Mouse (Mus musculus) testis, postnatal 14 days (tissue): Measurements from ENCODE around the gene Gm19668.
"Not testable (repeated sequence)": the region's sequence is repeated elsewhere in the genome, so short reads cannot be mapped to it uniquely, and the experiment has no call there.

ENCODE experiments used
- DNase-seq: peaks from one replicate; pipeline ENCODE4 v3.0.0; 2021; ENCODE audit warnings: low spot score

The Gm19668 gene

GRCm38 (mm10) chr10:77798921-77799508, at the start of gene Gm19668:
Gene Gm19668 (minus strand): TSS chr10:77799133.
- DNase-seq, result no peak

- no peak for DNase-seq
Measured at GRCm38 (mm10) chr10:77847538-77847937, 48.6 kb upstream of the Gm19668 start.

DNA sequence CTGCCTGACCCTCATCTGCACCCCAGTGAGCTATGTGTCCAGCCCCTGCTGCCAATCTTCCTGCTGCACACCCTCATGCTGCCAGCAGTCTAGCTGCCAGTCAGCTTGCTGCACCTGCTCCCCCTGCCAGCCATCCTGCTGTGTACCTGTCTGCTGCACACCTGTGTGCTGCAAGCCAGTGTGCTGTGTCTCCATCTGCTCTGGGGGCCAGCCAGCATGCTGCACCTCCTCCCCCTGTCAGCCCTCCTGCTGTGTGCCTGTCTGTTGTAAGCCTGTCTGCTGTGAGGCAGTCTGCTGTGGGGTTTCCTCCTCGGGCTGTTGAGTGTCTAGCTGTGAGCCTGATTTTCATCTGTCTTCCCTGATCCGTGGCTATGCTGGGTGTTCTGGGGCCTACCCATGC, 48.0 kb upstream of the Gm19668 start:
- DNase-seq, result no peak

DNA sequence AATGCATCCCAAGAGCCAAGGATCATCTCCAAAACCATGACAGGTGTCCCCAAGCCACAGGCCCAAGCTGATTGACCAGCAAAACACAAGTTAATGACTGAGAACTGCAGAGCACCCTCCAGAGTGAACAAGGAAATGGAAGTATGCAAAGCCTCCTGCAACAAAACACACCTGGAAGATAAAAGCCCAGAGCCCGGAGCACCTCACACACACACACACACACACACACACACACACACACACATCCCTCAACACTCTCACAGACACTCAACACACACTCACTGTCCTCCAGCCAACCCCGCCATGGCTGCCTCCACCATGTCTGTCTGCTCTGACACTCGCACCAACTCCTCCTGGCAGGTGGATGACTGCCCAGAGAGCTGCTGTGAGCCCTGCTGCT, 47.6 kb upstream of the Gm19668 start, which contains the start of gene Gm36176:
Gene Gm36176 (plus strand): TSS at position 301 of the 400 bp plus-strand sequence.
- no peak for DNase-seq

DNA sequence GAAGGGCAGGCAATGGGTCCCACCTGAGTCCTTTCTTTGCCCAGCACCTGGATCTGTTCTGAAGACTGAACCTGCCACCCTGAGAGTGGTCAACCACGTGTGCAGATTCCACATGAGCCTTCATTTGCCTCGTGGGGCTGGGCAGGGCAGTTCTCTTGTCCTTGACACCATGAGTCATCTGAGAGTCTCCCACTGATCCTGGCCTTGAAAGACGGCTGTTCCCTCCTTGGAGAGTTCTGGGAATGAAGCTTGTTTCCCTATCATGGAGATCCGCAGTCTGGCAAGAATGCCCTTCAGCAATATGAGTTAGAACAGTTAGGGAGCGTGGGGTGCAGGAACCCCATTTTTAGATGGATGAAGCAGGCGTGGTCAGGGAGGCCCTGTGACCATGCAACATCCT, 40.1 kb upstream of the Gm19668 start:
- no peak for DNase-seq

DNA sequence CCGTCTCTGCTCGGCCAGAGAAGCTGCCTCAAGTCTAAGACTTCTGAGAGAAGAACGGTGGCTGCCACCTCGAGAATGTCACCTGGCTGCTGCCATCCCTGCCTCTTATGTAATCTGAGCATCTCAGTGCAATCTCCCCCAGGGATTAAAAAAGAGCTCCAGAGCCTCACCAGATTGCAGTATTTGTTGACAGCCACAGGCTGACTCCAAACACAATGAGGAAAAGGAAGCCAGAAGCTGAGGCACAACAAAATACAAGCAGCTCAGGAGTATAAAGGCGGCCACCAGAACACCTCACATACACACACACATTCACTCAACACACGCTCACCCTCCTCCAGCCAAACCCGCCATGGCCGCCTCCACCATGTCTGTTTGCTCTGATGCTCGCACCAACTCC, 36.7 kb upstream of the Gm19668 start, which contains the start of gene Krtap10-10:
Gene Krtap10-10 (plus strand): TSS at position 301 of the 400 bp plus-strand sequence.
- no peak for DNase-seq

- DNase-seq, result no peak
Measured at GRCm38 (mm10) chr10:77826951-77827350, 28.0 kb upstream of the Gm19668 start, which contains the start of gene Krtap10-4. Gene Krtap10-4 (minus strand): TSS chr10:77827095.

DNA sequence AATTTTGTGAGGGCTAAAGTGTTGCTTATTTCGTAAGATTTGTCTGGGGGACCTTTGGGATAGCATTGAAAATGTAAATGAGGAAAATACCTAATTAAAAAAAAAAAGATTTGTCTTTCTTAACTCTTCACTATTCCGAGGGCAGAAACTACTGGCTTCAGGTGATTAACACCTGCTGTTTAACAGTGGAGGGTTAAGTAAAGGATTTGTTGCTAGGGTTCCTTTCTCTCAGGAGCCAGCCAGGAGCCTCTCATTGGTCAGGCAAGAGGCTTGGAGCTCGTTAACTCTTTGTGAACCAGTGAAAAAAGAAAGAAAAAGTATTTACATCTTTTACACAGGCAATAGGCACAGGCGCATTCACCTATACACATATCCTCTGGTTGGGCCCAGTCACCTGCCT, 20.3 kb upstream of the Gm19668 start:
- peak; percentile 16 for DNase-seq

DNA sequence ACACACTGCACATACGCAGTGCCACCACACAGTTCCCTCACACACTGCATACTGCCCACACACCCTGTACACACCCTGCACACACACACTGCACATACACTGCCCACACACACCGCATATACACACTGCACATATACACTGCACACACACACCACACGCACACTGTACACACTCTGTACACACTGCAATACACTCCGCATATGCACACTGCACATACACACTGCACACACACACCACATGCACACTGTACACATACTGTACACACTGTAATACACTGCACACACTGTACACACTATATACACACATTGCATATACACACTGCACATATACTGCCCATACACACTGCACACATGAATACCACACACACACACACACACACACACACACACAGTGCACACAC, 19.6 kb upstream of the Gm19668 start:
- no peak for DNase-seq

DNA sequence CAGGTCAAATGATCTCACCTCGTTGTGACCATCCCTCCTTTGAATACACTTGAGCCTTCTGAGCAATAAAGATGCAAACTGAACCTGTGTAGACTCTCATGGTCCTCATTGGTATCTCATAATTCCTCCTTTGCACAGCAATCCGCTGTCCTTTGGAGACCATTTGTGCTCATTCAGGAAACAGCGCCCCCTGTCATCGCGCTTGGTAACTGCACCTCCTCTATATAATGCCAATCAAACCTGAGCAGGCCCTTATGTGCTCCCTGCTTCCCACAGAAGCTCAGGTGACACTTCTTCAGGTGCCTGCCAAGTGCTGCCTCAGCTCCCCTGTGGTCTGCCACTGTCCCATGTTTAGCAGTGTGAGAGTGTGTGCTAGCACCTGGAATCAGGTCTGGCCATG, 16.6 kb upstream of the Gm19668 start:
- no peak for DNase-seq

DNA sequence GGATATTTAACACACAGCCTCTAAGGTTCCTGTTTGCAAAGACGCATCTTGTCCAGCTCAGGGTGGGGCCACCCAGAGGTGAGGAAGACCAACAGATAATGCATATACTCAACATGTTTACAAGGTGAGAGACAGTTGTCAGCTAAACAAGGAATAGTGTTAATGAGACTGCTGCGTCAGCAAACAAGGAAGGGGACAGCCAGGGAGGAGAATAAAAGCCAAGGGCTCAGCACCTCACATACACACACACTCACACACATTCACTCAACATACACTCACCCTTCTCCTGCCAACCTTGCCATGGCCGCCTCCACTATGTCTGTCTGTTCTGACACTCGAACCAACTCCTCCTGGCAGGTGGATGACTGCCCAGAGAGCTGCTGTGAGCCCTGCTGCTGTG, 15.4 kb upstream of the Gm19668 start, which contains the start of gene Gm2696:
Gene Gm2696 (plus strand): TSS at position 301 of the 400 bp plus-strand sequence.
- DNase-seq, result no peak

- no peak for DNase-seq
Measured at GRCm38 (mm10) chr10:77811743-77812142, 12.8 kb upstream of the Gm19668 start, which contains the start of gene Gm9507. Gene Gm9507 (minus strand): TSS chr10:77811843.

GRCm38 (mm10) chr10:77804095-77804494, 5.2 kb upstream of the Gm19668 start:
- DNase-seq, result no peak

GRCm38 (mm10) chr10:77798164-77798920, 591 bp downstream of the Gm19668 start:
- not testable (repeated sequence) for DNase-seq

- no peak for DNase-seq
Measured at GRCm38 (mm10) chr10:77797677-77798076, 1.3 kb downstream of the Gm19668 start.

DNA sequence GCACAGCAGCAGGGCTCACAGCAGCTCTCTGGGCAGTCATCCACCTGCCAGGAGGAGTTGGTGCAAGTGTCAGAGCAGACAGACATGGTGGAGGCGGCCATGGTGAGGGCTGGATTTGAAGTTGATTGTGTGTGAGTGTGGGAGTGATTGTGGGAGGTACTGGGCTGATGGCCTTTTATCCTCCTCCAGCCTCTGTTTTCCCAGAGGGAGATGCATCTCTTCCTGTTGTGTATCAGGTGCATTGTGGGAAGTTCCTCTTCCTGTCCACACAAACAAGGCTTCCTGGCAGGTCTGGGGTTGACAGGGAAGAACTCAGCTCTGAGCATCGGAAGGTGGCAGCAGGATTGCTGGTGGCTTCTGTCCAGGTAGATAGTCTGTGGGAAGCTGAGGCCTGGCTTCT, 4.0 kb downstream of the Gm19668 start, which contains the start of gene Gm9639:
Gene Gm9639 (minus strand): TSS at position 101 of the 400 bp plus-strand sequence.
- DNase-seq, result no peak

- no peak for DNase-seq
Measured at GRCm38 (mm10) chr10:77788621-77789020, 10.3 kb downstream of the Gm19668 start.

DNA sequence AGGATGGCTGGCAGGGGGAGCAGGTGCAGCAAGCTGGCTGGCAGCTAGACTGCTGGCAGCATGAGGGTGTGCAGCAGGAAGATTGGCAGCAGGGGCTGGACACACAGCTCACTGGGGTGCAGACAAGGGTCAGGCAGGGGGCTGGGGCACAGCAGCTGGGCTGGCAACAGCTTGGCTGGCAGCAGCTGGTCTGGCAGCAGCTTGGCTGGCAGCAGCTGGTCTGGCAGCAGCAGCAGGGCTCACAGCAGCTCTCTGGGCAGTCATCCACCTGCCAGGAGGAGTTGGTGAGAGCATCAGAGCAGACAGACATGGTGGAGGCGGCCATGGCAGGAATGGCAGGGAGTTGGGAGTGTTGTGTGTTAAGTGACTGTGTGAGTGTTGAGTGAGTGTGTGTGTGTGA, 11.1 kb downstream of the Gm19668 start, which contains the start of gene Gm7137:
Gene Gm7137 (minus strand): TSS at position 325 of the 400 bp plus-strand sequence.
- not testable (repeated sequence) for DNase-seq

DNA sequence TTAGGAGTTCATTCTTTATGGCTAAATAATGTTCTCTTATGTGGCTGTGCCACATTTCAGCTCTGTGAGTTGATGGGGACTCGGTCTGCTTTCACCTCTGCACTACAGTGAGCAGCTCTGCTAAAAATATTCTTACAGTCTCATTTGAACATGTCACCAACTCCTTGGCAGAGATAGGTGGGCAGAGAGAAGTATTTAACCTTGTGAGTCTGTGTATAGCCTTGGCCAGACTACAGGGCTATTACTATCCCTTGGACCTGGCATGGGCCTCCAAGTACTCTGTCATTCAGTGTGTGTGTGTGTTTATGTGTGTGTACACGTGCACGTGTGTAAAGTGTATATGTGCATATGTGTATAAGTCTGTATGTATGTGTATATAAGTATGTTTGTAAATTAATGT, 15.5 kb downstream of the Gm19668 start:
- not testable (repeated sequence) for DNase-seq

DNA sequence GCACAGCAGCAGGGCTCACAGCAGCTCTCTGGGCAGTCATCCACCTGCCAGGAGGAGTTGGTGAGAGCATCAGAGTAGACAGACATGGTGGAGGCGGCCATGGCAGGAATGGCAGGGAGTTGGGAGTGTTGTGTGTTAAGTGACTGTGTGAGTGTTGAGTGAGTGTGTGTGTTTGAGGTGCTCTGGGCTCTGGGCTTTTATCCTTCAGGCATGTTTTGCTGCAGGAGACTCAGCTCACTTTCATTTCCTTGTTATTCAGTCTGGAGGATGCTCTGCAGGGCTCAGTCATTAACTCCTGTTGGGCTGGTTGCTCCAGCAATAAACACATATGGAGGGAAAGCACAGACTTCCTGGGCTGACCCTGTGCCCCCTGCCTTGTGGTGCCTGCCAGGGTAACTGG, 16.5 kb downstream of the Gm19668 start, which contains the start of gene Gm3250:
Gene Gm3250 (minus strand): TSS at position 101 of the 400 bp plus-strand sequence.
- not testable (repeated sequence) for DNase-seq

DNA sequence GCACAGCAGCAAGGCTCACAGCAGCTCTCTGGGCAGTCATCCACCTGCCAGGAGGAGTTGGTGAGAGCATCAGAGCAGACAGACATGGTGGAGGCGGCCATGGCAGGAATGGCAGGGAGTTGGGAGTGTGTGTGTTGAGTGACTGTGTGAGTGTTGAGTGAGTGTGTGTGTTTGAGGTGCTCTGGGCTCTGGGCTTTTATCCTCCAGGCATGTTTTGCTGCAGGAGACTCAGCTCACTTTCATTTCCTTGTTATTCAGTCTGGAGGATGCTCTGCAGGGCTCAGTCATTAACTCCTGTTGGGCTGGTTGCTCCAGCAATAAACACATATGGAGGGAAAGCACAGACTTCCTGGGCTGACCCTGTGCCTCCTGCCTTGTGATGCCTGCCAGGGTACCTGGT, 22.1 kb downstream of the Gm19668 start, which contains the start of gene Gm7138:
Gene Gm7138 (minus strand): TSS at position 101 of the 400 bp plus-strand sequence.
- not testable (repeated sequence) for DNase-seq

DNA sequence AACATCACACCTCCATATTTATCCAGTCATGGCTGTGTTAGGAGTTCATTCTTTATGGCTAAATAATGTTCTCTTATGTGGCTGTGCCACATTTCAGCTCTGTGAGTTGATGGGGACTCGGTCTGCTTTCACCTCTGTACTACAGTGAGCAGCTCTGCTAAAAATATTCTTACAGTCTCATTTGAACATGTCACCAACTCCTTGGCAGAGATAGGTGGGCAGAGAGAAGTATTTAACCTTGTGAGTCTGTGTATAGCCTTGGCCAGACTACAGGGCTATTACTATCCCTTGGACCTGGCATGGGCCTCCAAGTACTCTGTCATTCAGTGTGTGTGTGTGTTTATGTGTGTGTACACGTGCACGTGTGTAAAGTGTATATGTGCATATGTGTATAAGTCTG, 26.8 kb downstream of the Gm19668 start:
- DNase-seq, result not testable (repeated sequence)

- DNase-seq, result not testable (repeated sequence)
Measured at GRCm38 (mm10) chr10:77771225-77771624, 27.7 kb downstream of the Gm19668 start, which contains the start of gene Gm3238. Gene Gm3238 (minus strand): TSS chr10:77771325.
